26 mouse cellular contexts compared by ENCODE assay signal in the genomic region with DNA sequence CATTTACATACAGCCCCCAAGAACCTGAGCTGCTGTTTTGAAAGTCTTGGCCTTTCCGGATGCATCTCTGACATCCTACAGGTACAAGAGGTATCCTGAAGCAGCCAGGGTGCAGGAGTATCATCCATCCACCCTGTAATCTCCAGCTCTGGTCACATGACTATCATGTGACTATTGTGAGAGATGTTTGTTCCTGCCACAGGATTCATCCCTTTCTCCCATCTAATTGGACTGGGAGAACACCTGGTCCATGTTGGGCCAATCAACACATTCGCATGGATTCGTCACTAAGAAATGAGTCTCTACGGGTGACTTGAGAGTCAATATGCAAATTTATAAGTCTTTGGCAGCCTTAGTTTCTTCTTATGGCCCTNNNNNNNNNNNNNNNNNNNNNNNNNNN. TPM values are rescaled to one million over a fixed set of nuclear protein-coding genes. Genes with fewer than 3 reads are reported as not detected.
DNase-seq lines count a peak whose midpoint lies in the region; ATAC-seq and TF ChIP-seq lines count a peak whose summit lies in the region.
"Had no signal": no experiment of that assay in that cellular context is flagged by ENCODE, and none has a peak within 500 bp of the region (broad histone marks: within the 10 kb centered on the region; RNA-seq: fewer than 3 reads in every experiment).

No protein-coding gene starts in this region.

- no peak for TF ChIP-seq RAD21 in CH12.LX (IDR thresholded peaks at IDR 0.05; ENCODE audit: low read depth, low read length)

- H3K27me3 ChIP-seq in CH12.LX (replicated peaks), result no peaks in the 10 kb centered on the region
- H3K27me3 ChIP-seq: embryonic facial prominence, embryonic 12.5 days; embryonic facial prominence, embryonic 15.5 days; forebrain, embryonic 12.5 days; forebrain, embryonic 15.5 days; hindbrain, embryonic 12.5 days; hindbrain, embryonic 15.5 days had no signal

- no peak for TF ChIP-seq POLR2A in CH12.LX (IDR thresholded peaks at IDR 0.05; ENCODE audit: low read depth, low read length)

- no peak overlapping the region for H3K9ac ChIP-seq in CH12.LX (ENCODE audit: insufficient read depth, low read depth)
- H3K9ac ChIP-seq: embryonic facial prominence, embryonic 12.5 days; embryonic facial prominence, embryonic 15.5 days; forebrain, embryonic 12.5 days; forebrain, embryonic 15.5 days; hindbrain, embryonic 12.5 days; hindbrain, embryonic 15.5 days had no signal

- H3K4me2 ChIP-seq in CH12.LX (ENCODE audit: insufficient read depth, low read depth, poor library complexity, severe bottlenecking), result no peak overlapping the region
- H3K4me2 ChIP-seq: embryonic facial prominence, embryonic 12.5 days; embryonic facial prominence, embryonic 15.5 days; forebrain, embryonic 12.5 days; forebrain, embryonic 15.5 days; heart, embryonic 11.5 days; hindbrain, embryonic 12.5 days; hindbrain, embryonic 15.5 days had no signal

- H3K27ac ChIP-seq in CH12.LX (ENCODE audit: insufficient read depth, low read depth), result no peak overlapping the region
- H3K27ac ChIP-seq: embryonic facial prominence, embryonic 12.5 days; embryonic facial prominence, embryonic 15.5 days; forebrain, embryonic 12.5 days; forebrain, embryonic 15.5 days; gastrocnemius, adult 2 months; hindbrain, embryonic 12.5 days; hindbrain, embryonic 15.5 days had no signal

- peaks cover 3 to 5% of the 10 kb centered on the region in 2 experiments; a peak in 2 of 4 replicates for H3K4me1 ChIP-seq in CH12.LX (ENCODE audit: control insufficient read depth in 1 of 2, insufficient read depth in 2 of 2)
- H3K4me1 ChIP-seq: embryonic facial prominence, embryonic 12.5 days; embryonic facial prominence, embryonic 15.5 days; forebrain, embryonic 12.5 days; forebrain, embryonic 15.5 days; hindbrain, embryonic 12.5 days; hindbrain, embryonic 15.5 days had no signal

- H3K4me3 ChIP-seq in CH12.LX (replicated peaks in 1 of 3; ENCODE audit: low read depth in 2 of 3, low read length in 2 of 3, poor library complexity in 1 of 3), result no peak overlapping the region
- H3K4me3 ChIP-seq: embryonic facial prominence, embryonic 12.5 days; embryonic facial prominence, embryonic 15.5 days; erythroblast, embryonic 14.5 days; forebrain, embryonic 12.5 days; forebrain, embryonic 15.5 days; gastrocnemius, adult 2 months; hindbrain, embryonic 12.5 days; hindbrain, embryonic 15.5 days had no signal

- H3K36me3 ChIP-seq in CH12.LX (replicated peaks in 1 of 2; ENCODE audit: control insufficient read depth in 1 of 2, insufficient read depth in 1 of 2, low read length in 1 of 2), result no peaks in the 10 kb centered on the region
- H3K36me3 ChIP-seq: embryonic facial prominence, embryonic 12.5 days; embryonic facial prominence, embryonic 15.5 days; forebrain, embryonic 12.5 days; forebrain, embryonic 15.5 days; hindbrain, embryonic 12.5 days; hindbrain, embryonic 15.5 days had no signal

- dilution Hi-C loops in CH12.LX (cut with MboI; ENCODE audit: extremely low pct_ligation_motif_present, extremely low pct_unique_long_range_greater_than_20kb, low sequenced_read_pairs), result no loop called here

- TF ChIP-seq EP300 in CH12.LX (IDR thresholded peaks at IDR 0.05; ENCODE audit: low read length), result no peak

- H3K79me2 ChIP-seq in CH12.LX (replicated peaks; ENCODE audit: control insufficient read depth, extremely low read depth, insufficient read depth, poor library complexity, severe bottlenecking), result no peaks in the 10 kb centered on the region

- TF ChIP-seq CTCF in CH12.LX (conservative IDR thresholded peaks at IDR 0.05 in 1 of 2, IDR thresholded peaks at IDR 0.05 in 1 of 2; ENCODE audit: low read depth in 2 of 2, low read length in 2 of 2), result no peak

- H3K9me3 ChIP-seq in CH12.LX (replicated peaks; ENCODE audit: low read length), result peaks cover 17% of the 10 kb centered on the region
- H3K9me3 ChIP-seq: forebrain, embryonic 15.5 days; hindbrain, embryonic 12.5 days; hindbrain, embryonic 15.5 days had no signal

- DNase-seq in CH12.LX (ENCODE audit: extremely low read depth) (no peak), ES-CJ7 (ENCODE audit: low read depth, low spot score) (peak; percentile 75), R1 (ENCODE audit: low read depth, low spot score) (peak; percentile 78)
- no peak for DNase-seq in layer of hippocampus, adult 11-12 months (ENCODE audit: low spot score)
- no peak for DNase-seq in kidney, adult 8-10 months
- DNase-seq: adrenal gland, adult 8-10 months; adrenal gland, postnatal 25 days; cerebellum, adult 18-20 months; cerebellum, adult 9-11 months; cerebellum, postnatal 25 days; gastrocnemius, adult 2 months; gastrocnemius, postnatal 14 days; heart, adult 11 months; kidney, adult 2 months had no signal

- in situ Hi-C loops in CH12.LX (cut with MboI; ENCODE audit: low pct_ligation_motif_present, low pct_unique_long_range_greater_than_20kb, low sequenced_read_pairs), result no loop called here

- ATAC-seq in erythroblast, adult 5-6 weeks (replicated peaks; ENCODE audit: low FRiP score, poor library complexity, severe bottlenecking), result no peak
- ATAC-seq: forebrain, embryonic 15.5 days; intestine, postnatal 0 days had no signal

TF ChIP-seq in CH12.LX, 34 proteins besides CTCF, POLR2A, EP300 and RAD21:
- peak; percentile 14; the same call in 1 of the 2 replicates for TF ChIP-seq USF1 (IDR thresholded peaks at IDR 0.05; ENCODE audit: low read depth, low read length)
- no peak for TF ChIP-seq KAT2A (IDR thresholded peaks at IDR 0.05; ENCODE audit: insufficient replicate concordance, low read length)
- TF ChIP-seq USF2 (conservative IDR thresholded peaks at IDR 0.05; ENCODE audit: low read depth, low read length), result peak; percentile 41; the same call in 1 of the 2 replicates
- TF ChIP-seq SMC3 (IDR thresholded peaks at IDR 0.05; ENCODE audit: low read depth, low read length), result no peak

RNA-seq across cellular contexts. Expression of gene Oxnad1, which starts 23.8 kb away (rescaled TPM):
- total RNA-seq in CH12.LX (2012; rRNA removed) (44.5 and 47.6 TPM in 2 replicates), CH12.LX (2014; rRNA removed) (109 and 111 TPM in 2 replicates)
- 64.5 and 77.7 TPM in 2 replicates for polyA plus RNA-seq in CH12.LX (2012; ENCODE audit: insufficient read length, low read depth)
- 0.58 and 3.1 TPM in 2 replicates for total RNA-seq in erythroblast, adult 5-6 weeks (2015; ENCODE audit: low replicate concordance)
- total RNA-seq in erythroblast, adult 5-6 weeks (2017; ENCODE audit: low replicate concordance), result 6.8 and 9.5 TPM in 2 replicates

RNA-seq across cellular contexts. Expression of gene Dph3, which starts 24.1 kb away (rescaled TPM):
- total RNA-seq in CH12.LX (2012; rRNA removed) (75.7 and 84.1 TPM in 2 replicates), CH12.LX (2014; rRNA removed) (125 and 137 TPM in 2 replicates)
- polyA plus RNA-seq in CH12.LX (2012; ENCODE audit: insufficient read length, low read depth), result 92.9 and 94.2 TPM in 2 replicates
- 0.77 and 15.9 TPM in 2 replicates for total RNA-seq in erythroblast, adult 5-6 weeks (2015; ENCODE audit: low replicate concordance)
- total RNA-seq in erythroblast, adult 5-6 weeks (2017; ENCODE audit: low replicate concordance), result 10.4 and 30.1 TPM in 2 replicates

RNA-seq across cellular contexts. Expression of gene Galnt15, which starts 32.6 kb away (rescaled TPM):
- total RNA-seq in CH12.LX (2012; rRNA removed) (not detected in 2 replicates), CH12.LX (2014; rRNA removed) (not detected in 2 replicates)
- not detected in 2 replicates for polyA plus RNA-seq in CH12.LX (2012; ENCODE audit: insufficient read length, low read depth)
- total RNA-seq in erythroblast, adult 5-6 weeks (2015; ENCODE audit: low replicate concordance), result not detected in 2 replicates
- total RNA-seq in erythroblast, adult 5-6 weeks (2017; ENCODE audit: low replicate concordance), result 0.09 TPM in 1 of 2 replicates, not detected in the other
- total RNA-seq: common myeloid progenitor, adult 5-6 weeks; hematopoietic stem cell, adult 5-6 weeks had no signal
- polyA plus RNA-seq: erythroblast, embryonic 14.5 days had no signal

Comparison
In these comparisons a context has a peak if more than half of its experiments do, and no peak if none do; other contexts are left out.
1. DNase-seq: peak in ES-CJ7 (single experiment) and R1 (single experiment); none in CH12.LX (single experiment), layer of hippocampus, adult 11-12 months (single experiment) and kidney, adult 8-10 months (0 of 2).
2. RNA of gene Oxnad1, which starts 23.8 kb away (total RNA-seq): 44.5 to 111 TPM in CH12.LX; 0.58 to 9.5 TPM in erythroblast, adult 5-6 weeks; every median in the first group is over 4 times any median in the second.